Mouse (Mus musculus) cerebral cortex, adult 2 months (tissue): ENCODE results near the gene Ugt1a6b.

Experiments
- WGBS: fragments of 180-500 bp; shearing (Covaris S2); methylation state at CpG from one replicate; pipeline ENCODE4 v1.1.7; 2018; 5-methylcytosine and 5-hydroxymethylcytosine counted together

The Ugt1a6b gene

GRCm38 (mm10) chr1:88264237-88264868 lies 161.3 kb downstream of the Ugt1a6b start:
- WGBS: 85% methylated on average over 7 of the region's 7 CpGs

DNA sequence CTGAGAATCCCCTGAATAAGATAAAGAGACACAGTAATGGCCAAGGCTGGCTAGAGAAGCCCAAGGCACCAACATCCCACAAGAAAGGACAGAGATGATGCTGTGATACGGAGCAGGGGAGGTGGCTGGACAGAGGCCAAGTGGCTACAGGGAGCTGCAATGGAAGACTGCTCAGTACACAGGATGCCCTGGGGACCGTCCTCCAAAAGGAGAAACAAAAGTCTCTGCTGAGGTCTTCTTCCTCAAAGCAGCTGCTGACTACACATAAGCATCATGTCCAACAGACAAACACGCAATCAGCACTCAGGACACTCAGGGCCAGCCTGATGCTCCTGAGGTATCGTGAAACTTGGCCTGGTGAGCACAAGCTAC lies 161.8 kb downstream of the Ugt1a6b start:
- 71% methylated on average over 4 of the region's 4 CpGs for WGBS

GRCm38 (mm10) chr1:88266123-88266522 lies 163.1 kb downstream of the Ugt1a6b start:
- 90% methylated on average over 13 of the region's 13 CpGs for WGBS

GRCm38 (mm10) chr1:88267489-88267888 lies 164.4 kb downstream of the Ugt1a6b start:
- 93% methylated on average over 6 of the region's 6 CpGs for WGBS

GRCm38 (mm10) chr1:88268070-88268469 lies 165.0 kb downstream of the Ugt1a6b start:
- 79% methylated on average over 6 of the region's 6 CpGs for WGBS
